Mouse (Mus musculus) kidney, postnatal 10 days (tissue): ENCODE measurements at regions not wholly inside any gene's neighbourhood (a gene's known extent, or its start where the extent isn't known, plus 50 kb on each side); places are given as distances from the start of the nearest gene placed in this dataset.
"Not testable (repeated sequence)": the region's sequence is repeated elsewhere in the genome, so short reads cannot be mapped to it uniquely, and the experiment has no call there.

ENCODE experiments used
- DNase-seq: peaks from one replicate; pipeline ENCODE4 v3.0.0; 2021; ENCODE audit warnings: mixed read lengths

GRCm38 (mm10) chr12:8447612-8448011, 52.2 kb downstream of the Rhob start:
- DNase-seq, result peak; percentile 54

DNA sequence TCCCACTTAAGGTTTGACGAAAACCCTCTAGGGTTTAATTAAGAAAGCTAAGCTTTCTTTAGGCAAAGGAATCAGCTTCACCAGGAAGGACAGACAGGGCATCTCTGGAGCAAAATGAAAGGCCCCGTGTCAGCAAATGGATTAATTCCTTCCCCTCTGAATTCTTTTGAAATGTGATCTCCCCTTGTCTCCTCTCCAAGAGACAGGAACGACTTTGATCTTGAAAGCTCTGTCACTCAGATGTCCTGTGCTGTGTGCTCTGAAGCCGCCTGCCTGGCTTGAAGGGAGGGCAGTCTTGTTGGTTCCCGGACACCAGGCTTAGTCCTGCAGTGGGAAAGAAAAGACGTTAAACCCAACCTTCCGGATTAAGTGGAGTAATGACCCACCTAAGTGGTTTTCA, 52.8 kb downstream of the Rhob start:
- no peak for DNase-seq

DNA sequence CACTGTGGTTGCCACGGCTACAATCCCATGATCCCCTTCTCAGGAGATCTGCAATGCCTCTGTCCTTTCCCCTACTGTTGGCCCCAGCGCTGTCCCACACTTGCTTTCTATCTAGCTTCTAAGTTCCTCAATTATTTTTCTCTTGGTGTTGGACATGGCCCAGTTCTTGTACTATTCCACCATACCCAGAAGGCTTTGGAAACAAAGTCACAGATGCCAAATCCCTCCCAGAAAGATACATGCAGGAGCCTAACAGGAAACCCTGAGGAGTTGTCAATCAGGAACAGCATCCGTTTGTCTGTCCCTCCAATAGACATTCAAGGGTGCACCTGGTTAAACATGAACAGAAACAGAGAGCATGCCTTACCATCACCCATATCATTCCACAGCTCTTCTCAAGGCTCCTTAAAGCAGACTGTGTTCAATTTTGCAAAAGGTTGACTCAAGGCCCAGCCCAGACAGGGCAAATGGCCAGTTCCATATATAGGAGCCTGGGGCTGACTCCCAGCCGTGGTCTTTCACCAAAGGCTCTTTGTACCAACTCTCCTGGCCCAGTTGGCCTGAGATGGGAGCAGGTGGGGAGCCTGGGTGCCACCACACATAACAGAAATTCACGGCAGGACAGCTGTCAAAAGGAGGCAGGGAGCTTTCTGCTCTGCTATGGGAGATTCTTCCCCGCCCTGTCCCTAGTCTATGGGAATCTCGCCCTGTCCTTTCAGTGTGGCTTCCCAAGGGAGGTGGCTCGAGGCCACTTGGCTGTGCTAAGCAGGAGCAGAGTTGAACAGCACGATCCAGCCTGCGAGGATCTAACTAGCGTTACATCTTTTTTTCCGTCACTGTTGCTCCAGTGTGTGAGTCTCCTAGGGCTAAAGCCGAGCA, 54.6 kb downstream of the Rhob start:
- peak; percentile 74 for DNase-seq

- DNase-seq, result peak; percentile 50
Observed at GRCm38 (mm10) chr12:8443917-8444453, 55.8 kb downstream of the Rhob start.

GRCm38 (mm10) chr12:8443253-8443661, 56.6 kb downstream of the Rhob start:
- peak; percentile 72 for DNase-seq

DNA sequence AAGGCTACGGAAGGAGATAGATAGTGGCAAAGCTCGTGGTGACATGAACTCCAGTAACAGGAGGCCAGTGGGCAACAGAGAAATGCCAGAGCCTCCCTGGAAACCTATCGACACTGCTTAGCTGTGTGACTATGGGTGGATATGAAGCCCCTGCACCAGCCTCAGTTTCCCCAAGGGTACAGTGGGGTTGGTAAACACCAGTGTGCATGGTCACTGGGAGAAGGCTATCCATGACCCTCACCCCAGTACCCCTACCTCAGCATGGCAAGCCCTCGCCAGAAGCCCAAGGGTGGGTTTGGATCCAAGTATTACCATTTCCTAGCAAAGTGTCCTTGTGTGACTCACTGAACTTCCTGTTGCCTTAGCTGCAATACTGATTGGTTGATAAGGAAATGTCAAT, 58.5 kb downstream of the Rhob start:
- no peak for DNase-seq

DNA sequence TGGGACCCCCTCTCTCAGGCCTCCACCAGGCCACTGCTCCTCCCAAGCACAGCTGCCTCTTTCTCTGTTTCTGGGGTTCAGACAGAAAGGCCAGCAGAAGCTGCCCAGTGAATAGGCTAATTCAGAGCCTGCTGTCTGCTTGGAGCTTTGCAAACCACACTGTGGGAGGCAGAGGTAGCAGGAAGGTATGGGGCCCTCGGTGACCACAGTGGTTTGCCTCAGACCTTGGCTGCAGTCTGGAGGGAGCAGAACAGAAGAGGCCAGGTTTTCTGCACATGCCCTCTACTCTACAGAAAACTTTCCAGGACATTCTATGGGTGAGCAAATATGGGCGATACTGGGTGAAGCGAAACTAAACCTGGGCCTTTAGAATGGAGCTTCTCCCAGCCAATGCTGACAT, 59.4 kb downstream of the Rhob start:
- no peak for DNase-seq

GRCm38 (mm10) chr12:8439957-8440356, 59.9 kb downstream of the Rhob start:
- no peak for DNase-seq

GRCm38 (mm10) chr12:8439486-8439885, 60.3 kb downstream of the Rhob start:
- no peak for DNase-seq

DNA sequence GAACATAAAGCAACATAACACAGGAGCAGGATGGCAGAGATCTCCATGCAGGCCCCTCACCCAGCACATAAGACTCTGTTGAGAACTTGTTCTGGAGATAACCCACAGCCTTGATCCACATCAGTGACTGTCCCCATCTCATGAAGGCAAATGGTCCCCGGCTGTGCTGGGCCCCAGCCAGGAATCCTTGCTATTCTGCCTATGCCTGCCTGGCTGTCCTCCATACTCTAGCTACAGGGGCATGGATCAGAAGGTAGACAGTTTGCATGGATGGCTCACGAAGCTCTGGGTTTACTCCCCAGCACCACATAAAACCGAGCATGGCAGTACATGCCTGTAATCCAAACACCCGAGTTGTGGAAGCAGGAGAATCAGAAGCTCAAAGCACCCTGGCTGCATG, 61.2 kb downstream of the Rhob start:
- DNase-seq, result no peak

DNA sequence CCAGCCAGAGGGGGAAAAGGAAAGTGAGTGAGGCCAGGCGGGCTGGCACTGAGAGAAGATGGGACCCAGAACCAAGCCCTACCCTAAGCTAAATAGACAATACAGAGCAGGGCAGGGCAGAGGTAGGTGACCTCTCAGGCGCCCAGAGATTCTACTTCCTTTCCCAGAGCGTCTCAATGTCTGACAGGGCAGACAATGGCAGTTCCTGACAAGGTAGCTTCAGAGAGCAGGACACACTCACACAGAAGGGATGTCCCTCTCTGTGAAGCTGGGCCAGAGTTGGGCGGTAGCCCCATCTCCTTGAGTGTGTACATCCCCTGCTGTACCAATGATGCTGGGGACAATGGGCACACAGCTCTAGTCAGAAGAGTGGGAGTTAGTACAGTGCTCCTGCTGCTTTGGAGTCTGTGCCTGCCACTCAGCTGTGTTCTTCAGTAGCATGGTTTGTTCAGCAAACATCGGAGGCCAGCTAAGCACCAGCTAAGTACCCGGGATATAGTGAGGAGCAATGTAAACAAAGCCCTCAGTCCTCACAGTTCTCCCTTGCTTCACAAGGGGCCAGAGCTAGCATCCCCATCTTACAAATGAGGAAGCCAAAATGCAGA, 62.7 kb downstream of the Rhob start:
- DNase-seq, result no peak

DNA sequence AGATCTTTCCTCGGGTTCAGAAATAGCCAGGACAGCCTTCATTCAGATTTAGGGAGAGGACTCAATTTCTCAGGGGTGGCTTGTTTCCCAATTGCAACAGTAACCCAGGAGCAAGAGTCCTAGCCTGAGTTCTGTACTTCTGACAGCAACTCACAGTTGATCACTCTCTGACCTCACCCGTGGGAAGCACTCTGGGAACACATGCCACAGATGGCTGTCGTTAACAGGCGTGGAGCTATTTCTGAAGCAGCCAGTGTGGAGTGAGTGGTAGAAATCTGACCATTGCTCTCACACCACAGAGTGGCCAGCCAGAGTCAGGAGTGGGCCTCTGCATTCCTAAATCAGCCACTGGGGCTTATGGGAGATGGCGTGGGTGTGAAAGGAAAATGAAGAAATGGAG, 63.3 kb downstream of the Rhob start:
- DNase-seq, result no peak

DNA sequence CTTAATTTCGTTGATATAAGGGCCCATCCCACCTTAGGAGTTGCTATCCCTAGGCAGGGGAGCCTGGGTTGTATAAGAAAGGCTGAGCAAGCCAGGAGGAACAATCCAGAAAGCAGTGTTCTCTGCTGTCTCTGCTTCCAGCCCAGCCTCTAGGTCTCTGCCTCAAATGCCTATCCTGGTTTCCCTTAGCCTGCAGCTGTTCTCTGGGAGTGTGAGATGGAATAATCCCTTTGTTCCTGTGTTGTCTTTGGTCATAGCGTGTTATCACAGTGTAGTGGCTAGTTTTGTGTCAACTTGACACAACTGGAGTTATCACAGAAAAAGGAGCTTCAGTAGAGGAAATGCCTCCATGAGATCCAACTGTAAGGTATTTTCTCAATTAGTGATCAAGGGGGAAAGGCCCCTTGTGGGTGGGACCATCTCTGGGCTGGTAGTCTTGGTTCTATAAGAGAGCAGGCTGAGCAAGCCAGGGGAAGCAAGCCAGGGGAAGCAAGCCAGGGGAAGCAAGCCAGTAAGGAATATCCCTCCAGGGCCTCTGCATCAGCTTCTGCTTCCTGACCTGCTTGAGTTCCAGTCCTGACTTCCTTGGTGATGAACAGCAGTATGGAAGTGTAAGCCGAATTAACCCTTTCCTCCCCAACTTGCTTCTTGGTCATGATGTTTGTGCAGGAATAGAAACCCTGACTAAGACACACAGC, 64.0 kb downstream of the Rhob start:
- not testable (repeated sequence) for DNase-seq

- peak; percentile 54 for DNase-seq
Observed at GRCm38 (mm10) chr12:8428228-8428990, 71.4 kb downstream of the Rhob start.

DNA sequence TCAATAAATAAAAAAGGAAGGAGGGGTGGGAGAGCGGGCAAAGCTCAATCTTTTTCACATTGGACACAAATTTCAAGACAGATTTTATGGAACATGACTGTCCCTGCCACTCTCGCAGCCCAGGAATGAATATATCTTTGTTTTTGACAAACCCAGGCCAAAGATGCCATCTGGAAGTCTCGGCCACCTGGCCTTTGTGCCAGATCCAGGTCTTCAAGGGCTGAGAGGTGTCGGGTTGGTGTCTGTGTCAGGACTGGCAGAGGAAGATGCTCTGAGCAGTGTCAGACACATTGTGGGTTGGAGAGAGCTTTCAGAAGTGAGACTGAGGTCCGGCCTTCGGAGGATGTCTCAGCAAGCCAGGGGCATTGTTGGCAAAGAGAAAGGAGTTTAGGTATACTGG, 75.3 kb downstream of the Rhob start:
- DNase-seq, result no peak

GRCm38 (mm10) chr12:8422676-8423075, 77.1 kb downstream of the Rhob start:
- DNase-seq, result no peak

- no peak for DNase-seq
Observed at GRCm38 (mm10) chr12:8421271-8421567, 78.6 kb downstream of the Rhob start.

GRCm38 (mm10) chr12:8420511-8421270, 79.1 kb downstream of the Rhob start:
- DNase-seq, result peak; percentile 76

GRCm38 (mm10) chr12:8418890-8419289, 80.9 kb downstream of the Rhob start:
- no peak for DNase-seq

DNA sequence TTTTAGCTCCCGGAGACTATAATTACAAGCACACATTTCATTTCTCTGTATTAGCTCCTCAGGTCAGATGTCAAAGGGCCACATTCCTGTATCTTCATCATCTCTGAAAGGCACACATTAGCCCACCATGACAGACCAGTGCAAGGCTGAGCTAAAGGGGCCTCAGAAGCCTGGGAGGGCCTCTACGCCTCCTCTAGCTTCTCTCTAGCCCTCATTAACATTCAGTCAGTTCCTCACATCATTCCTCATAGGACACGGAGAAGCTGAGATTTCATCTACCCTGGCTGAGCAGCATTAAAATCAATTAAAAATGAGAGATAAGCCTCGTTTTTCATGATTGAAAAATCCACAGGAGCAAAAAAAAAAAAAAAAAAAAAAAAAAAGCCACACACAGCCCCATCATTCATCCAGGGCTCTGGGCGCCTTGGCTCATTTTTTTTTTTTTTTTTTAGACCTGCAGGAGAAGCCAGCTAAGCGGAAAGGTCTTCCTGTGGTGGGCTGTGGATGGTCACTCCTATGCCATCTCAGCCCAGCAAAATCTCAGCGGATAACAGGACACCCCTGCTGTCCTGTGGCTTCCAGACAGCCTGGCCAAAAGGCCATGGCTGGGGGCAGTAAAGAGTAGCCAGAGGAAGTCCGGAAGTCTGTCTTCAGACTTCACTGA, 82.5 kb downstream of the Rhob start:
- DNase-seq, result no peak

- no peak for DNase-seq
Observed at GRCm38 (mm10) chr12:8412125-8412524, 87.7 kb downstream of the Rhob start.
